Mouse (Mus musculus): Measurements from ENCODE around the gene Col5a1. TPM values are rescaled to one million over a fixed set of nuclear protein-coding genes. Genes with fewer than 3 reads are reported as not detected.

Gene Col5a1
- total and polyA plus RNA-seq, 3 experiments, result 15.7 to 22.9 (median 16.0) TPM

- DNase-seq, result no peak
- WGBS, result 50% methylated on average over 7 of the region's 7 CpGs
- Histone ChIP-seq H3K27ac (peak overlapping the region; percentile 33), H3K4me3 (no peak overlapping the region), H3K36me3 (ENCODE audit: control insufficient read depth, insufficient read depth, low read length) (no peaks in the 10 kb centered on the region), H3K4me1 (ENCODE audit: control insufficient read depth, insufficient read depth, low read length) (peaks cover 5% of the 10 kb centered on the region), H3K27me3 (ENCODE audit: control insufficient read depth, insufficient read depth, low read length) (no peaks in the 10 kb centered on the region), H3K79me2 (replicated peaks; ENCODE audit: control insufficient read depth, insufficient read depth, low read length) (no peaks in the 10 kb centered on the region), H3K9ac (ENCODE audit: low read depth, low read length) (no peak overlapping the region)
- TF ChIP-seq CTCF (IDR thresholded peaks at IDR 0.05) (no peak), EP300 (IDR thresholded peaks at IDR 0.05; ENCODE audit: insufficient read depth, low read depth, low read length) (no peak), POLR2A (IDR thresholded peaks at IDR 0.05; ENCODE audit: insufficient read depth, low read depth, low read length) (no peak)
- intact Hi-C loops (cut with DNase I), result no loop called here
These were observed 38.3 kb upstream of the Col5a1 start for GRCm38 (mm10) chr2:27847851-27848435.

GRCm38 (mm10) chr2:27848466-27848865, 37.8 kb upstream of the Col5a1 start:
- TF ChIP-seq POLR2A (IDR thresholded peaks at IDR 0.05; ENCODE audit: insufficient read depth, low read depth, low read length), result no peak
- peak; percentile 45; the same call in 1 of the 2 replicates for TF ChIP-seq EP300 (IDR thresholded peaks at IDR 0.05; ENCODE audit: insufficient read depth, low read depth, low read length)
- TF ChIP-seq CTCF (IDR thresholded peaks at IDR 0.05), result no peak
- Histone ChIP-seq H3K9ac (ENCODE audit: low read depth, low read length) (no peak overlapping the region), H3K4me1 (ENCODE audit: control insufficient read depth, insufficient read depth, low read length) (peaks cover 5% of the 10 kb centered on the region), H3K36me3 (ENCODE audit: control insufficient read depth, insufficient read depth, low read length) (no peaks in the 10 kb centered on the region), H3K27ac (peak overlapping the region; percentile 33), H3K27me3 (ENCODE audit: control insufficient read depth, insufficient read depth, low read length) (no peaks in the 10 kb centered on the region), H3K4me3 (no peak overlapping the region), H3K79me2 (replicated peaks; ENCODE audit: control insufficient read depth, insufficient read depth, low read length) (no peaks in the 10 kb centered on the region)
- WGBS, result 27% methylated on average over 5 of the region's 5 CpGs
- DNase-seq, result peak; percentile 59 to 75
- intact Hi-C loops (cut with DNase I), result no loop called here

- Histone ChIP-seq H3K9ac (ENCODE audit: low read depth, low read length) (no peak overlapping the region), H3K4me3 (no peak overlapping the region), H3K4me1 (ENCODE audit: control insufficient read depth, insufficient read depth, low read length) (no peaks in the 10 kb centered on the region; the same call in 1 of the 2 replicates), H3K27me3 (ENCODE audit: control insufficient read depth, insufficient read depth, low read length) (no peaks in the 10 kb centered on the region), H3K36me3 (ENCODE audit: control insufficient read depth, insufficient read depth, low read length) (no peaks in the 10 kb centered on the region), H3K79me2 (replicated peaks; ENCODE audit: control insufficient read depth, insufficient read depth, low read length) (no peaks in the 10 kb centered on the region), H3K27ac (peak overlapping the region; percentile 29)
- 11% methylated on average over 9 of the region's 9 CpGs for WGBS
- intact Hi-C loops (cut with DNase I), result no loop called here
- DNase-seq, result peak; percentile 72 to 81
- no peak for TF ChIP-seq CTCF (IDR thresholded peaks at IDR 0.05)
- no peak for TF ChIP-seq POLR2A (IDR thresholded peaks at IDR 0.05; ENCODE audit: insufficient read depth, low read depth, low read length)
- TF ChIP-seq EP300 (IDR thresholded peaks at IDR 0.05; ENCODE audit: insufficient read depth, low read depth, low read length), result no peak
These were observed 27.8 kb upstream of the Col5a1 start for GRCm38 (mm10) chr2:27858348-27858903.

- WGBS, result 66% methylated on average over 9 of the region's 9 CpGs
- peak; percentile 55 to 61 for DNase-seq
- Histone ChIP-seq H3K9ac (ENCODE audit: low read depth, low read length) (no peak overlapping the region), H3K4me3 (no peak overlapping the region), H3K27ac (no peak overlapping the region), H3K4me1 (ENCODE audit: control insufficient read depth, insufficient read depth, low read length) (no peaks in the 10 kb centered on the region; the same call in 1 of the 2 replicates), H3K27me3 (ENCODE audit: control insufficient read depth, insufficient read depth, low read length) (no peaks in the 10 kb centered on the region), H3K36me3 (ENCODE audit: control insufficient read depth, insufficient read depth, low read length) (no peaks in the 10 kb centered on the region), H3K79me2 (replicated peaks; ENCODE audit: control insufficient read depth, insufficient read depth, low read length) (no peaks in the 10 kb centered on the region)
- TF ChIP-seq CTCF (IDR thresholded peaks at IDR 0.05) (no peak), POLR2A (IDR thresholded peaks at IDR 0.05; ENCODE audit: insufficient read depth, low read depth, low read length) (no peak), EP300 (IDR thresholded peaks at IDR 0.05; ENCODE audit: insufficient read depth, low read depth, low read length) (no peak)
- intact Hi-C loops (cut with DNase I), result no loop called here
These were observed 24.5 kb upstream of the Col5a1 start for GRCm38 (mm10) chr2:27861576-27862238.

GRCm38 (mm10) chr2:27864491-27865365, 21.5 kb upstream of the Col5a1 start:
- intact Hi-C loops (cut with DNase I), result no loop called here
- Histone ChIP-seq H3K36me3 (ENCODE audit: control insufficient read depth, insufficient read depth, low read length) (no peaks in the 10 kb centered on the region), H3K9ac (ENCODE audit: low read depth, low read length) (no peak overlapping the region), H3K4me1 (ENCODE audit: control insufficient read depth, insufficient read depth, low read length) (no peaks in the 10 kb centered on the region; the same call in 1 of the 2 replicates), H3K79me2 (replicated peaks; ENCODE audit: control insufficient read depth, insufficient read depth, low read length) (no peaks in the 10 kb centered on the region), H3K27me3 (ENCODE audit: control insufficient read depth, insufficient read depth, low read length) (no peaks in the 10 kb centered on the region), H3K4me3 (no peak overlapping the region), H3K27ac (no peak overlapping the region)
- no peak for DNase-seq
- TF ChIP-seq EP300 (IDR thresholded peaks at IDR 0.05; ENCODE audit: insufficient read depth, low read depth, low read length) (no peak), POLR2A (IDR thresholded peaks at IDR 0.05; ENCODE audit: insufficient read depth, low read depth, low read length) (no peak), CTCF (IDR thresholded peaks at IDR 0.05) (no peak)
- 60% methylated on average over 18 of the region's 18 CpGs for WGBS

Data from heart, adult 2 months (tissue).